Mouse (Mus musculus) mouse trophoblast stem cell (cell line): Measurements from ENCODE around the gene Cfl2.
"Not testable (repeated sequence)": the region's sequence is repeated elsewhere in the genome, so short reads cannot be mapped to it uniquely, and the experiment has no call there.

Source experiments
- in situ Hi-C, 2 experiments: fragments of 300-500 bp; cut with MseI, MboI; formaldehyde crosslinking; loops; 2 replicates in 1 of 2; 3 replicates in 1 of 2; pipeline ENCODE4 v1.15.1; 2025

The Cfl2 gene

DNA sequence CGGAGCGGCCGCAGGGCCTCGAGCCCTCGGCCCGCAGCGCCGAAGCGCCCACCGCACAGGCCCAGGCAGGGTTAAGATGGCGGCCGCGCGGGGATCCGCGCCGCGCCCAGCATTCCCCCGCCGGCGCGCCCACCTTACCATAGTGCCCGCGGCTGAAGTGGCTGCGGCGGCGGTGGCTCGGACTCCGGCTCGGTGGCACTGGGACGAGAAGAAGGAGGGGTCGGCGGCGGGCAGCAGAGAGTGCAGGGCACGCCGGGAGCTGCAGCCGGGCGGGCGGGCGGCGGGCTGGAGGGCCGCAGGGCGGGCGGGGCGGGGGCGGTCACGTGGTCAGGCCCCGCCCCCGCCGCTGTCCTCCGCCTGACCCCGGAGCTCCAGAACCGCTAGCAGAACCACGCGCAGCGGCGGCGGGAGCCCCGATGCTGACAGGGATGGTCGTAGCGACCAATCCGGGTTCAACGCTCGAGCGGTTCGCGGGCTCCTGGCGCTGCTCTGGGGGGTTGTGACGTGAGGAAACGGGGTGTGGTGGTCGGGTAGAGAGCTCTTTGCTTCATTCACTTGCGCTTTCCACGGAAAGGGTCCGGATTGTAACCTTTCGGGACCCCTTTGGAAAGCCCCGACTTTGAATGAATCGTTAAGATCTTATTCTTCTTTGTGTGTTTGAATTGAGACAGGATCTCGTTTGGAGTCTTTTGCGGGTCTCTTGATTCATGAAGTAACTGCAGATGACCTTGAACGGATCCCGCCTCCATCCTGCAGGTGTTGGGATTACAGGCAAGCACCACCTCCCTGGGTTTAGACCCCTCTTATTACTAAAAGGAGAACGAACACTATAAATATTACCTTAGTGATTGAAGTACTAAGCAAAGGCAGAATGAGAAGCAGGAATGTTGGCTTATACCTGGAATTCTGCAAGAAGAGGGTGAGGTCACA is at the start of gene Cfl2:
Gene Cfl2, minus strand, starts transcription at position 272 of the 930 bp plus-strand sequence.
- in situ Hi-C loops = no loop called here

DNA sequence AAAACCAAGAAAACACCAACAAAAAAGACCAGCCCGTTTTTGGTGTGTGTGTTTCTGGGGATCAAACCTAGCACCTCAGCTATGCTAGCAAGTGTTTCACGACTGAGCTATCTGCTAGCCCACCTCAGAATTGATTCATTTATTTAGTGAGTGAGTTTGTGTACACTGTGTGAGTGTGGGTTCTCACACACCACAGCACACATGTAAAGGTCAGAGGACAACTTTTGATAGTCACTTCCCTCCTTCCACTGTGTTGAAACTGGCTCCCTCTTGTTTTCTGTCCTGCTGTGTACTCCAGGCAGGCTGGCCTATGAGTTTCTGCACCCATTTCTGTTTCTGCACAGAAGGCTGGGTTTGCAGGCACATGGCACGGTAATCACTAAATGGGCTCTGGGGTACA is 47.7 kb upstream of the Cfl2 start:
- in situ Hi-C loops = no loop called here

DNA sequence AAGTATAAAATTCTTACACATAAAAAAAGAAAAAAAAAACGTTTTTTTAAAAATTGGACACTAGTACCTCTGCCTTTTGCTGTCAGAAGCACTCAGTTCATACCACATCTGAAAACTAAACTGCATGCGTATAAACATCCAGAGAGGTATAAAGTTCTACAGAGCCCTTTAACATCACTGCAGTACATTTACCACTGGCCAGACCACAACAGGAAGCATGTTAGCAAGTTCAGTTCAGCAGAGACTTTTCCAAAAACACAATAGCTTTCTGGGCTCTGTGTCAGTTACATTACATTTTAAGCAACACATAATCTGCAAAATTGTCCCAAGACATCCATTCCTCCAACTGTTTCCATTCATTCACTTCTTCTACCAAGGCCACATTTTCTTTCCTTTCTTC is 29.9 kb upstream of the Cfl2 start:
- in situ Hi-C loops = not testable (repeated sequence)

DNA sequence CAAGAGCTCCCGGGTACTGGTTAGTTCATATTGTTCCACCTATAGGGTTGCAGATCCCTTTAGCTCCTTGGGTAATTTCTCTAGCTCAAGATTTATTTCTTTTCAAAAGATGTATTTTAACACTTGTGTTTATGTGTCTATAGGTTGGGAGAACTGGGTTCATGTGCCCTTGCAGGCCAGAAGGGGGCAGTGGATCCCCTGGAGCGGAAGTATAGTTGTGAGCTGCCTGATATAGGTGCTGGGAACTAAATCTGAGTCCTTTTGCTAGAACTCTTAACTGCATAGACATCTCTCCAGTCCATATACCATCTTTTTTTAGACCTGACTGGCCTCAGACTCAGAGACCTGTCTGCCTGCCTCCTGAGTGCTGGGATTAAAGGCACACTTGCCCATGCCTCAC is 27.7 kb upstream of the Cfl2 start:
- in situ Hi-C loops = no loop called here

DNA sequence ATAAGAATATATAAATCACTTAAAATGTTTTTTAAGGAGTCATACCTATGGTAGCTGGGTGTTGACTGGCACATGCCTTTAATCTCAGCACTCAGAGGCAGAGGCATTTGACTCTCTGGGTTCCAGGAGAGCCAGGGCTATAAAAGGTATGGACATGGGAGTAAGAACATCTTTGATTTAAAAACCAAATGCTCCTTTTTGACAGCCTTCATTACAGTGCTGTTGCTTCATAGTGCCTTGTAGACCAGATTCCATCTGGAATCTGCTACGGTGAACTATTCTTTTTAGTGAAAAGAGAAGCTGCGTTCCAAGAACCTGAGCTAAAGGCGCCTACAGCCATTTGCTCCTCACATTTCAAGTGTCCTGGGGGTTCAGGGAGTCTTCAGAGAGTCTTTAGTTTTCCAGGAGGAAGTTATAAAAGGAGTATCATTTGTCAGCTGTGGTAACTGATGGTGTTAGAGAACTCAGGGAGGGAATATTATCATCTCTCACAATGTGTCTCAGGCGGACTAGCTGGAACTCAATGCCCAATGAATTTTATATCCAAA is 25.0 kb upstream of the Cfl2 start:
- in situ Hi-C loops = no loop called here

DNA sequence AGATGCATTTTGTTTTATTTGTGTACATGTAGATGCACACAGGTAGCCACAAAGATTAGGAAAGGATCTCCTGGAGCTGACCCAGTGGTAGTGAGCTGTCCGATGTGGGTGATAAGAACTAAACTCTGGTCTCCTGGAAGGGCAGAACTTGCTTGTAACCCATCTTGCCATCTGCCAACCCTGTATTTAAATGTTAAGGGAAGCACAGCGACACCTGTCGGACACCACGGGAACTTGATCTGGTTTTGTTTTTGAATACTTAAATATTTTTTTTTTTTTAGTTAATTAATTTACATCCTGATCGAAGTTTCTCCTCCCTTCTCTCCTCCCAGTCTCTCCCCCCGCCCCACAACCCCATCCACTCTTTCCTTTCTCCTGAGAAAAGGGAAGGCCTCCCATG is 17.0 kb upstream of the Cfl2 start:
- in situ Hi-C loops = loop anchor here (5.0 kb wide), 1 partner anchor 47 kb away; no protein-coding TSS in a partner anchor

DNA sequence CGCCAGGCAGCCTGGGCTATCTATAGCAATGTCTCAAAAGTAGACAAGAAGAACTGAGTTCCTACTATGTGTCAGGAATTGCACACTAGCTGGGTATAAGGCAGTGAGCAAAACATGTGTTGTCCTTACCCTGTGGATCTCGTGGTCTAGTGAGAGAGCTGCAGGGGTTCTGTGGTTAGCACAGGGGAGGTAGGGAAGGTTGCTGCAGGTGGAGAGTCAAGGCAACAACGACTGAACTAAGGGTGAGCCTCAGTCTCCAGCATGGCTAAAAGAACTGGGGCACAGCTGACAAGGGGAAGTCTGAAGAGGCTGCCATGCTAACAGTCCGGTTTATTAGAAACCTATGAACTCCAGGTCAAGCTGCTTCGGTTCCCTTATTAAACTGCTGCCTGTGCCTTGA is 16.5 kb upstream of the Cfl2 start:
- in situ Hi-C loops = loop anchor here (5.0 kb wide), 1 partner anchor 47 kb away; no protein-coding TSS in a partner anchor

DNA sequence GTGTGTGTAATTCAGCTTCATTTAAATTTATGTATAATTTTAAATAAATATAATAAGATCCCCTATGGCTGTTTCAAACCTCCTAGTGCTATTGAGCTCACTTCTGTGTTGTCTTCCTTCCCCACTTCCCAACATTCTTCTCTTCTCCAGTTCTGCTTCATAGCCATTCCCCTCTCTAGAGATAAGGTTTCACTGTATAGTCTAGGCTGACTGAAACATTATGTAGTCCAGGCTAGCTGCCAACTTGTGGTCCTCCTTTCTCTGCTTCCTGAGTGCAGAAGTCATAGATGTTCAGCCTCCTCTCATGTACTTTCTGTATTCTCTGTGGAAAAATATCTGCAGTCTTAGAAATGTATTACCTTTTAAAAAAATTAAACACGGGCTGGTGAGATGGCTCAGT is 15.2 kb upstream of the Cfl2 start:
- in situ Hi-C loops = loop anchor here (5.0 kb wide), 1 partner anchor 46 kb away; no protein-coding TSS in a partner anchor

DNA sequence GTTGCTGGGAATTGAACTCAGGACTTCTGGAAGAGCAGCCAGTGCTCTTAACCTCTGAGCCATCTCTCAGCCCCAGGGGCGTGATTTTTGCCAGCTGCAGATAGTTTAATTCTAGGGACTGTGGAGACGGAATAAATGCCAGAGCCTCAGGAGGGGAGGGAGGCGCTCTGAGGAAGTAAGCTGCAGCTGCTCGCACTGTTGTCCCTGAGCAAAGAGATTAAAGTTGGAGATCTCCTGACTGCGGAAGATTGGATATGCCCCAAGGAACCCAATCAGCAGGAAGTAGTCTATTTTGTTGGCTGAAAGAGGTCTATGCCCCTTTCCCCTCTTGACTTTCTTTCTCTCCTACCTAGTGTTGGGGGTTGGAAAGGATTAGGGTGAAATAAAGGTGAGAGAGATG is 14.2 kb upstream of the Cfl2 start:
- in situ Hi-C loops = loop anchor here (5.0 kb wide), 1 partner anchor 45 kb away; no protein-coding TSS in a partner anchor

DNA sequence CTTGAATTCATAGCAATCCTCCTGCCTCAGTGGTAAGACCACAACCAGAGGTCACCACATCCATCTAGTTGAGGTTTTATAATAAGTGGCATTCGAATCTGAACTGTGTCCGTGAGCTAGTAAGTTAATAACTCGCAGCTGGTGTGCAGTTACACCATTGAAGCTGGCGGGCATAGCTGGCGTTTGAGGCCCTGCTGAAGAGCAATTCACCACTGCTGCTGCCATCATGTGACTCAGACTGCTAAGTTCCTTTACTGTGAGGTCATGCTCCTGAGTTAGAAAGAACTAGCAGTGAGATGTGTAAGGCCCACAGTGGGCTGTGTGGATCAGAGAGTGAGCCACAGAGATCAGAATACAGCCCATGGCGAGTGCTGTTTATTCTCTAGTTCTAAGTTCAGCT is 12.0 kb upstream of the Cfl2 start:
- in situ Hi-C loops = loop anchor here (5.0 kb wide), 1 partner anchor 42 kb away; no protein-coding TSS in a partner anchor

DNA sequence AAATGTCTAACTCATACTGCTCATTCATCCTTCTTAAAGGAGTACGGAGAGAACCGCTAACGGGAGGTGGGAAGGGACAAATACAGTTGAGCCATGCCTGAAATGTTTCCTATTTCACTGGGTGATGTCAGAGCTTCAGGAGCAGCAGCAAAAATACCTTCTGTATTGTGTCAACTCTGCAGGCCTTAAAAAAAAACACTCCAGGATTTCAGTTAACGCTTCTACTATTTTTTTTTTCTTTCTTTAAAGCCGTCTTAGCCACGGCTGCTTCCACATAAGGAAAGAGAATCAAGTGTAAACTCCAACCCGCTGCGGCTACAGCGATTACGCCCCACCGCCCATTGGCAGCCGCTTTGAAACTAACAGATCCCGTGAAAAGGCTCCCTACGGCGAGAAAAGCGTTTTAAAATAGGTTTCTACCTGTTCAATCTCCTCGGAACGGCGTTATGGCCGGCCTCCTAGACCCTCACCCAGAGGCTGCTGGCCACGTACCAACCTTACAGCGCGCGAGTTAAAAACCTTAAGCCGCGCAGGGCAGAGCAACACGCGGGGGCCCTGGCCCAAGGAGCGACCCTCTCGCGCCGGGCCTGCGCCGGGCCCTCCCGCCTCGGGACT is 579 bp downstream of the Cfl2 start:
- in situ Hi-C loops = no loop called here

DNA sequence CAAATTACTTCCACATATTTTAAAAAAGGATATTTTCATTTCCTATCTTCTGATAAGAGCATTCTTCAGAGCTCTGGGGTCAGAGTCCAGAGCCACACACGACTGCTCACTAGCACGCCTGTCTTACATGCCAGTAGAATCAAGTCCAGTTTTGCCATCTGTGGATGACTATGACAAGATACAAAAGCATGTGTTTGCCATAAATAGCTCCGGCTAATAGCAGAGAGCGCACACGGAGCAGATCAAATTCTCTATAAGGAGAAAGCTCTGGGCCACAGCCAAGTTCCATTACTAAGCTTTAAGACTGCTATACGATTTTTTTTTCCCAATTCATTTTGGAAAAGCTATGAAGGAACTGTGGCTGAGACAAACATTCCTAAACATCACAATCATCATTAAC is 3.1 kb downstream of the Cfl2 start:
- in situ Hi-C loops = no loop called here

DNA sequence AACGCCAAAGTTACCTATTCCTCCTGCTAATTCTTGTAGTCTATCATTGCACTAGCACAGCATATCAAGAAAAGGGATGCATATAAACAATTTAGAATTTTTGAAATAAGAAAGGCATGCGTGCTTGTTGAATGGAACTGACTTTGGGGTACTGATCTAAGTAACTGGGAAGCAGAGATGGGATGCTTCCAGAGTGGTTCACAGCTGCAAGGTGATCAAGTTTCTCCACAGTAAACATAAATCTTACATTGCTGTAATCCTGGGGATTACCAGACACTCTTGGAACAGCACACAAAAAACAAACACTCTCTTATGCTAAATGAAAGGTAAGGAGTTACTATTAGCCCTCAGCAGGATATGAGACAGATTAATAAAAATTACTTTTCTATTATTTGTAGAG is 12.1 kb downstream of the Cfl2 start:
- in situ Hi-C loops = no loop called here

DNA sequence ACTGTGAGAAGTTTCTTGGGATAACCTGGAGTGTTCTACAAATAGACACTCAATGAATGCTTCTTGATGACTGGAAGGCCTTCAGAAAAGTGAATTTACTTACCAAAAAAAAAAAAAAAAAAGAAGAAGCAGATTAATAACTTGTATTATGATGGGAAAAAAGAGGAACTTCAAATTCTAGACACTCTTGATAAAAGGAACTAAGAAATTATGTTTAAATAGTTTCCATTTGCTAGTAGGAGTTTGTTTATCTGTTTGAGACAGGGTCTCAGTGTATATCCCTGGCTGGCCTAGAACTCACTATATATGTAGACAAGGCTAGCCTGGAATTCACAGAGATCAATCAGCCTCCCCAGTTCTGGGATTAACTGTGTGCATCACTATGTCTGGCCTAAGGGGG is 18.3 kb downstream of the Cfl2 start:
- in situ Hi-C loops = no loop called here

DNA sequence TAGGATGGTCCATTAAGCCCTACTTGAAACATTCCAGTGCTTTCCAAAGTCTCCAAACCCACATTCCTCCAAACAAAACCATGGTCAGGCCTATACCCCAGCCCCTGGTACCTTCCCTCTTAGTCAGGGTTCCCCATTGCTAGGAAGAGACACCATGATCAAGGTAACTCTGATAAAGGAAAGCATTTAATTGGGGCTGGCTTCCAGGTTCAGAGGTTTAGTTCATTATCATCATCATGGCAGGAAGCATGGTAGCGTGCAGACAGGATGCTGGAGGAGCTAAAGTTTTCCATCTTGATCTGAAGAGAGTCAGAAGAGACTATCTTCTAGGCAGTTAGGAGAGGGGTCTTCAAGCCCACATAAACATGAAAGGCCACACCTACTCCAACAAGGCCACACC is 21.1 kb downstream of the Cfl2 start:
- in situ Hi-C loops = no loop called here

DNA sequence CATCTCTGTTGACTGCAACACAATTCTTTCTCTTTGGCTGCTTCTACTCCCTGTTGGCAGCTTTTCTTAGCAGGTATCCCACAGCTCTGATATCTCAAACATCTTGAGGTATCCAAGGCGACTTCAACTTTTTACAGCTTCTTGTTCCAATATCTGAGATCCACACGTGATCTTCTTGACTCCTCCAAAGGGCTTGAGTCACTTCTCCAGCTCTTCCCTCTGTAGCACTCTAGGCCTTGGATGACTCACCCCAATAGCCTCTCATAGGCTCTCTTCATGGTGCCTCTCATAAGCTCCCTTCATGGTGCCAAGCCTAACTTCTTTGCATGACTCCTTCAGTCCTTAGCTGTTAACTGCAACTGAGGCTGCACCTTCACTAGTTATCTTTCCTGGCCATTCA is 22.9 kb downstream of the Cfl2 start:
- in situ Hi-C loops = no loop called here

DNA sequence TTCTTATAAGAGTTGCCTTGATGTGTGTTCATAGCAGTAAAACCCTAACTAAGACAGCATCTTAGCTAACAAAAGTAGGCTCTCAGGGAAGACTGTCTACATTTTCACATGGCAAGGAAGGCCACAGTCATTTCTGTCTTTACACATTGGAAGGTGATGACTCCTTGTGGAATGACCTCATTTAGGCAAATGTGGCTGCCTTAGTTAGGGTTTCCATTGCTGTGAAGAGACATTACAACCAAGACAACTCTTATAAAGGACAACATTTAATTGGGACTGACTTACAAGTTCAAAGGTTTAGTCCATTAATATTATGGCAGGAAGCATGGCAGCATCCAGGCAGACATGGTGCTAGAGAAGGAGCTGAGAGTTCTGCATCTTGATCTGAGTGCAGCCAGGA is 23.7 kb downstream of the Cfl2 start:
- in situ Hi-C loops = no loop called here

DNA sequence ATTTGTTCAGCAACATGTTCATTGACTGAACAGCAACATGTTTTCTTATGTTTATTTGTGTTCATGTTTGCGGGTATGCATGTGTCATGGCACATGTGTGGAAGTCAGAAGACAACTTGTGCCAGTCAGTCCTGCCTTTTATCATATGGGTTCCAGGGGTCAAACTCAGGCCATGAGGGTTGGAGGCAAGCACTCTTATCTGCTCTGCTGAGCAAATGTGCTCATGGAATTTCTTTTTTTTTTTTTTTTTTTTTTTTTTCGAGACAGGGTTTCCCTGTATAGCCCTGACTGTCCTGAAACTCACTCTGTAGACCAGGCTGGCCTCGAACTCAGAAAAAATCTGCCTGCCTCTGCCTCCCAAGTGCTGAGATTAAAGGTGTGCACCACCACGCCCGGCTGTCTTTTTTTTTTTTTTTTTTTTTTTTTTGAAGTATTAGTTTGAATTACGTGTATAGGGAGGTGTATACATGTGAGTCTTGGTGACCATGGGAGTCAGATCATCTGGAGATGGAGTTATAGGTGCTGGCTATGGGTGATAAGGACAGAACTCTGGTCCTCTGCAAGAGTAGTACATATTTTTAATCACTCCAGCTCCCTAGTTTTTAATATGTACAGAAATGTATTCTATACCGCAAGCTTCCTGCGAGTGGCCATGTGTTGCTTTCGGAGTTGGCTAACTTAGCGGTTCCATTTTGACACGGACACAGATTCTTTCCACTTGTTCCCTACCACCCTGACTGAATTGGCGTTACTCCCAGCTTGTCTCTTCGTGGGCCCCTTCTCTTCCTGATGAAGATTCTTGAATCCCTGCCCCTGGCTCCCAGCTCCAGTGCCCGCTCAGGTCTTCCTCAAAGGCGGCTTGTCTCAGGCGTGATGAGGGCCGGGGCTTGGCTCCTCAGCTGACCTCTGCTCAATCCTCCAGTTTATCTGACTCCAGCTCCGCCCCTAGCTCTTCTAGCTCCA is 26.8 kb downstream of the Cfl2 start:
- in situ Hi-C loops = no loop called here

DNA sequence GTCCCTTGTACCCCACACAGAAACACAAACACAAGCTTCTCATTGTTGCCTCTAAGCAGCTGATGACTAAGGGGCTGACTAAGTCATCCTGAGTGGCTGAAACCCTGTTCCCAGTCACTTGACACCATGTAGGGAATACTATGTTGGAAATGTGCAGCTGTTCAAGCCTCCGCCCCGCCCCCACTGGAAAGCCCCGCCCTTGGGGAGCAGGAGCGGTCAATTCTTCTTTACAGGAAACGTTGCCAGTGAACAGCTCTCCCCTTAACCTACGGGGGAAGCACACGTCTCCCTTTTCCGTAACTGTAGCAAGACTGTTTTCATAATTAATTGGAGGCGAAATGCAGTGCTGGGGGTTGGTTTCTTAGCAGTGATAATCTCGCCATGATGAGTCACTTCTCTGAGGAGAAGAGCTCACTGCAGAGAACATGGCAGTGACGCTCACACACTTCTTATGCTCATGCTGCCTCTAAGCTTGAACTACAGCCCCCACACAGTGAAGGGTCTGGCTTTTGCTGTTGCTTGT is 27.7 kb downstream of the Cfl2 start:
- in situ Hi-C loops = loop anchor here (5.0 kb wide), 1 partner anchor 42 kb away; no protein-coding TSS in a partner anchor

DNA sequence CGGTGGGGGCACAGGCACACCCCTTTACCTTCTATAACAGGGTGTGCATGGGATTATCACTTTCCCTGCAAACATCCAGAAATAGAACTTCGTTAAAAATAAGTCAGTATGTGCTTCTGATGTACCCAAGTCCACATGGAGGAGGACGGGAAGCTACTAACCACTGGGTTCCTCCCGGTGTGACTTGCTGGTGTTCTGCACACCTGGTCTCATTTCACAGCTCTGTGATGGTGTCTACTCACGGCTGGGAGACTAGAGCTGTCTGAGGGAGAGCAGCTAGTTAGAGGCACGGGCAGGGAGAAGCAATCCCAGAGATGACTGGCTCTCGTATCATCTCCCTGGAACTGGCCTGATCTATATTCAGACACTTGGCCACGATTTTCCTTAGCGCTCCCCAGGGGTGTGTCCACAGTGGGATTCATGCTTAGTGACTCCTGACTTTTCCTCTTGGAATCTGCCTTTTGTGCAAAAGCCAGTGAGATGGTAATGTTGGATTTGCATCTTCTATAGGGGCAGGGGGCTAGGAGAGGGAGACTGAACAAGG is 28.7 kb downstream of the Cfl2 start:
- in situ Hi-C loops = loop anchor here (5.0 kb wide), 1 partner anchor 43 kb away; no protein-coding TSS in a partner anchor

DNA sequence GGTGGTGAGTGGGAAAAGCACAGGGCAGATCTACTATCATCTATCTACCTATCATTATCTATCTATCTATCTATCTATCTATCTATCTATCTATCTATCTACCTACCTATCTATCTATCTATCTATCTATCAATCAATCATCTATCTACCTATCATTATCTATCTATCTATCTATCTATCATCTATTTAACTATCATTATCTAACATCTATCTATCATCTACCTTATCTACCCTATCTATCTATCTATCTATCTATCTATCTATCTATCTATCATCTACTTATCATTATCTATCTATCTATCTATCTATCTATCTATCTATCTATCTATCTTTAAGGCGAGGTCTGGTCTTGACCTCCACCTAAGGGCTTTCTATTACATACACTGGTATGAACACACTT is 30.8 kb downstream of the Cfl2 start:
- in situ Hi-C loops = loop anchor here (5.0 kb wide), 1 partner anchor 45 kb away; no protein-coding TSS in a partner anchor
